Mouse (Mus musculus) left cerebral cortex, postnatal 10 days (tissue): ENCODE measurements at regions not wholly inside any gene's neighbourhood (a gene's known extent, or its start where the extent isn't known, plus 50 kb on each side); places are given as distances from the start of the nearest gene placed in this dataset.

Experiments used
- DNase-seq, 2 experiments: peaks; one replicate each; pipeline ENCODE4 v3.0.0; 2021 to 2022; ENCODE audit warnings: low spot score in 2 of 2, mixed read lengths in 1 of 2; ENCODE audit errors: extremely low spot score in 1 of 2
- intact Hi-C: fragments of 180-260 bp; cut with DNase I; formaldehyde crosslinking; loops from one replicate; pipeline ENCODE4 v1.15.1; 2025

DNA sequence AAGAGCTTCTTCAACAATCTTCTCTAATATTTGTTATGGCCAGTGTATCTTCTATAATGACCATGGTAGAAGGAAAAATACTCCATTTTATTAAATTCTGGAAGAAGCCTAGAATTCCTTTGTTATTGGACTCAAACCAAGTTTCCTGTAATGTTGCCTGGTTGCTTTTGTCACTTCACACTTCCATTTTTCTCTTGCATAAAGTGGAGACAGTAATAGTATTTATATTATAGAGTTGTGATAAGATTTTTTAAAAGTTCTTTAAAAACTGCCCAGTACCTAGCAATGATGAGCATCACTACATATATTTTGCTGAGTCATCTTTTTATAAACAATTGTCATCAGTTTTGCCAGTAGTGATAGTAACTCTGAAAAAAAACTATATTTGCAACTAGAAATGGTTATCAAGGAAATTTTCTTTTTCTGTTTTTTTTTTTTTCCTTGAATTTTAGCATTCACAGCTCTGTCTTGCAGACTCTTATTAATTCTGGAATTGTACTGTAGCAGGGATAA is 415.2 kb upstream of the Aga start:
- intact Hi-C loops: no loop called here
- DNase-seq: no peak

DNA sequence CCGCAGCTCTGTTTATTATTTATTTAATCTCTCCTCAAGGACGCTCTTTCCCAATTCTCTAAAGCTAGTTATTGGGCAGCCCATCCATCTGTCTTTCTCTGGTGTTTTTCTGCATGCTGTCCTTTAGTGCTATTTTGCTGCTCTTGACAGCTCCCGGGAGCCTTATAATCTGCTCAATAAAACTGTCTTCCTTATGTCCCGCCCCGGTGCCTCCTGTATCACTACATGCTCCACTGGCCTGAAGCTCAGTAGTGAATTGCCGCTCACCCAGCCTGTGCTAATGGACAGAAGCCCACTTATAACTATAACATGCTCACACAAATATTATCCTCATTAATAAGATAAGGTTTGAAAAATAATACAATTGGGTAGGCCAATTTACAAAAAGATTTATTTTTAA is 371.5 kb upstream of the Aga start:
- intact Hi-C loops: no loop called here
- DNase-seq: no peak

DNA sequence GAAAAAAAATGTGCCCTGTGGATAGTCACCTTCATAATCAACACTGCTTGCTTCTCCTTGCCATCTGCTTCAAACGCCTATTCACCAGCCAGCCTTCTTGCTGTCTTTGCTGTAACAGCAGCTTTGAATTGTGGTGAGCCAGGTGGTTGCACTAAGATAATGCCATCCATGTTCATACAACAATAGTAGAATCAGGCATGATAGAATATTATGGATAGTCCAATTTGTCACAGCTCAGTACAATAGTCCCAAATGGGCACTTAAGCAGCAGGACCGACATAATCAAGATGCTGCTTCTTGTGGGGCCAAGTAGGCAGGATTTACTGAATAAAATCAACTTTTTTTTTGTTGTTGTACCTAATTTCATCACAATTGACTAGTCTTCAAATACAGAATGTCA is 362.6 kb upstream of the Aga start:
- DNase-seq: no peak
- intact Hi-C loops: no loop called here

DNA sequence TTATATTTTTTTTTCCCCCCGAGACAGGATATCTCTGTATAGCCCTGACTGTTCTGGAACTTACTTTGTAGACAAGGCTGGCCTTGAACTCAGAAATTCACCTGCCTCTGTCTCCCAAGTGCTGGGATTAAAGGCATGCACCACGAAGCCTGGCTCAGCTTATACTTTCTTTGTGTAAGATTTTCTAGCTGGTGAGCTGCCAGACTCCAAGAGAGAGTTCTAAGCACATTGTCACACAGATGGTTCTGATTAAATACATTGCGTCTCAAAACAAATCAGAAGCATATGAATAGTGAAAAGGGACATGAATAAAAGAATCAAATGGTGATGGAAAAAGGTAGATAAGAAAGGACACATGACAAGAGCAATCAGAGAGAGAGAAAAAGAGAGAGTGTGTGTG is 347.5 kb upstream of the Aga start:
- peak in 1 of 2 experiments; percentile 8 for DNase-seq
- intact Hi-C loops: no loop called here

DNA sequence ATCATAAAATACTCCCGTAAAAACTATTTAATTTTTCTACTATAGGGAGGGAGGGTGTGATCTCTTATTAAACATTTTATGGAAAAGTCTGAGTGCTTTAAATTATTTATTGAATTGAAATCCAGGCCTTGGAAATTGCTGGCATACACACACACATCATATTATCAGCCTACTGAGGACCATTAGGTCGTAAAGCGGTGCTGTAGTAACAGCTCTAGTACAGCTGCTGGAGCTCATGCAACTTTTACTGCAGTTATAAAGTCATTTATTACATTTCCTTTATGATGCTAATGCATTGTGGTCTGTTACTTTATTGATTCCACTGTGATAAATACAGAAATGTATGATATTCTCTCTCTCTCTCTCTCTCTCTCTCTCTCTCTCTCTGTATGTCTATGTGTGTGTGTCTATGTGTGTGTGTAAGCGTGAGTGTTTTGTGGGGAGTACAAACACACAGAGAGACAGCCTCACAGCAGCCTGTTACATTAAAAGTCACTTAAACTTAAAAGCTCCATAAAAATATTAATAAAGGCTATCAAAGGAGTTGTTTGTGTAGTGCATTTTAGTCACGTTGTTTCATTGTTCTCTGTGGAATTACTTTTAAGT is 339.7 kb upstream of the Aga start:
- no peak for DNase-seq
- intact Hi-C loops: no loop called here

DNA sequence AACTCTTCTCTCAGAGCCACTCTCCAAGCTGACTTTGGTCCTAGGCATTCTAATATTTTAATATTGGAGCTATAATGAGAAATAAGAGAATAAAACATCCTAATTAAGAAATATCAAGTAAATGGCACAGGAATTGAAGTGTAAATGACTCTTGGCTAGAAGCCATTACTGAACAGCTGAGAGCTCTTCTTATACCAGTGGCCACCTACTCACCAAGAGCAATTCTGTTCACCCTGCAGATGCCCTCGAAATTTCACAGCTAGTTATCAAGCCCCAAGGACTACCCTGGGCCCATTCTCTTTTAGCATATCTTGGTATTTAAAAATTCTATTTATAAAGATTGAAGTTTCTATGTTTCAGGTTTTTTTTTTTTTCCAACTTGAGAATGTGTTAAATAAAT is 319.0 kb upstream of the Aga start:
- intact Hi-C loops: no loop called here
- DNase-seq: no peak

DNA sequence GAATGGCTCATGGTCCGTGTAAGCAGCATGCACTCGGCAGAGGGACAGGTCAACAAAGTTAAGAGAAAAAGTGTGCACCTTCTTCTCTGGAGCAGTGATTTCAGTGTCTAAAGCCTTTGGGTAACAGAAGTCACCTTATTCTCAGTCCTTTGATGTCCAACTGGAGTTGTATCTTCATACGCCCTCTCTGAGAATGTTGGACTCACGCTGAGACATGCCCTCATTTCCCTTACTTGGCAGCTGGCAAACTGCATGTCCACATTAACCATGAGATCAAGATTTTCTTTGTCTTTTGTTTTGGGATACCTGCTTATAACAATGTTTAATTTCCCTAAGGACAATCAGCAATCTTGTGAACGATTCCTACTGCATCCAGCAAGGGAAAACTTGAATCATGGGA is 289.3 kb upstream of the Aga start:
- intact Hi-C loops: no loop called here
- DNase-seq: no peak
